ENCODE assay signal across 9 mouse cellular contexts in the genomic region with DNA sequence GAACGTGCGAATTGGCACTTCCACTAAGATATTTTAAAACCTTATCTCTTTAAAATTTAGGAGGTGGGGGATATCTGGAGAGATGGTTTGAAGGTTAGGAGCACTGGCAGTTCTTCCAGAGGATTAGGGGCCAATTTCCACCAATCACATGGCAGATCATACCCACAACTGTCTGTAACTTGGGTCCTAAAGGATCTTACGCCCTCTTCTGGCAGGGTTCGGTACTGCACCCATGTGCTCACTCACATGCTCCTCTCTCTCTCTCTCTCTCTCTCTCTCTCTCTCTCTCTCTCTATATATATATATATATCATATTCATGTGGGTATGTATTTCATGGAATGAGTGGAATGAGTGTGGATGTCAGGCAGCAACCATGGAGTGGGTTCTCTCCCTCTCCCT.
A peak's percentile ranks its signal among the peaks of the same experiment; 100 is the strongest.
DNase-seq lines count a peak whose midpoint lies in the region; ATAC-seq and TF ChIP-seq lines count a peak whose summit lies in the region.
"Had no signal": no experiment of that assay in that cellular context is flagged by ENCODE, and none has a peak within 500 bp of the region (broad histone marks: within the 10 kb centered on the region; RNA-seq: fewer than 3 reads in every experiment).

No protein-coding gene starts in this region.

- H3K4me3 ChIP-seq in layer of hippocampus, adult 2 months, result no peak overlapping the region
- no peak overlapping the region for H3K4me3 ChIP-seq in G1E (ENCODE audit: low read depth, low read length)
- H3K4me3 ChIP-seq in liver, embryonic 14.5 days (ENCODE audit: insufficient read depth in 1 of 2, low read depth in 2 of 2, low read length in 2 of 2), result no peak overlapping the region
- H3K4me3 ChIP-seq: liver, embryonic 13.5 days had no signal

- no peaks in the 10 kb centered on the region for H3K27me3 ChIP-seq in G1E (ENCODE audit: insufficient read depth, low read length)
- H3K27me3 ChIP-seq in liver, embryonic 14.5 days (ENCODE audit: control insufficient read depth, insufficient read depth, low read length), result no peaks in the 10 kb centered on the region
- H3K27me3 ChIP-seq: liver, embryonic 13.5 days had no signal

- TF ChIP-seq EP300 in liver, embryonic 14.5 days (IDR thresholded peaks at IDR 0.05; ENCODE audit: low read depth), result no peak

- peak; percentile 68 for TF ChIP-seq CTCF in layer of hippocampus, adult 2 months (conservative IDR thresholded peaks at IDR 0.05)
- peak; percentile 31; the same call in 1 of the 2 replicates for TF ChIP-seq CTCF in G1E (IDR thresholded peaks at IDR 0.05; ENCODE audit: low read depth, low read length)
- peak; percentile 67 for TF ChIP-seq CTCF in liver, embryonic 14.5 days (IDR thresholded peaks at IDR 0.05; ENCODE audit: low read depth)

- H3K36me3 ChIP-seq in G1E (replicated peaks), result no peaks in the 10 kb centered on the region
- no peaks in the 10 kb centered on the region for H3K36me3 ChIP-seq in liver, embryonic 14.5 days (replicated peaks; ENCODE audit: control insufficient read depth, insufficient read depth, low read depth)
- H3K36me3 ChIP-seq: liver, embryonic 13.5 days had no signal

- no peaks in the 10 kb centered on the region for H3K4me1 ChIP-seq in G1E (ENCODE audit: insufficient read depth, low read depth, low read length)
- no peaks in the 10 kb centered on the region for H3K4me1 ChIP-seq in liver, embryonic 14.5 days (replicated peaks; ENCODE audit: control insufficient read depth in 2 of 2, insufficient read depth in 2 of 2, low read length in 1 of 2)
- H3K4me1 ChIP-seq: liver, embryonic 13.5 days had no signal

- 35% methylated on average over 4 of the region's 4 CpGs for WGBS in liver, embryonic 14.5 days (ENCODE audit: insufficient replicate concordance)

- H3K27ac ChIP-seq in layer of hippocampus, adult 2 months, result no peak overlapping the region
- no peak overlapping the region for H3K27ac ChIP-seq in liver, embryonic 14.5 days
- H3K27ac ChIP-seq: liver, embryonic 13.5 days had no signal

- H3K9me3 ChIP-seq in G1E (replicated peaks), result no peaks in the 10 kb centered on the region
- no peaks in the 10 kb centered on the region for H3K9me3 ChIP-seq in liver, embryonic 14.5 days (ENCODE audit: control insufficient read depth, low read length)
- H3K9me3 ChIP-seq: liver, embryonic 13.5 days had no signal

- ATAC-seq in G1E (ENCODE audit: extremely low read depth, insufficient number of reproducible peaks, low FRiP score, poor library complexity, severe bottlenecking), result no peak; the same call in 1 of the 2 replicates
- no peak for ATAC-seq in liver, embryonic 14.5 days (ENCODE audit: insufficient read depth)

- H3K9ac ChIP-seq in liver, embryonic 14.5 days (replicated peaks), result no peak overlapping the region
- H3K9ac ChIP-seq: liver, embryonic 13.5 days had no signal

- DNase-seq in layer of hippocampus, adult 2 months (ENCODE audit: low spot score in 2 of 2), result no peak
- DNase-seq in layer of hippocampus, postnatal 10 days (ENCODE audit: low spot score in 2 of 2), result no peak
- no peak for DNase-seq in G1E (ENCODE audit: low spot score)
- DNase-seq in brain, adult 2 months (ENCODE audit: low read depth, low spot score), result peak; percentile 16
- DNase-seq in liver, embryonic 14.5 days (ENCODE audit: low read depth in 3 of 3, low spot score in 3 of 3), result peak in 1 of 3 experiments; percentile 1
- no peak for DNase-seq in frontal cortex, adult 2 months (ENCODE audit: extremely low spot score in 1 of 2, low spot score in 1 of 2)
- DNase-seq in layer of hippocampus, adult 9-11 months, result no peak
- DNase-seq in Muller cell, postnatal 12 days (ENCODE audit: inconsistent ontology term), result no peak
- DNase-seq: liver, embryonic 13.5 days had no signal

- H3K4me2 ChIP-seq in liver, embryonic 14.5 days (ENCODE audit: low read depth), result no peak overlapping the region
- H3K4me2 ChIP-seq: liver, embryonic 13.5 days had no signal
